ENCODE assay signal across 25 mouse cellular contexts in genomic region chr2:75719331-75719869, GRCm38 (mm10).
"Had no signal": no experiment of that assay in that cellular context is flagged by ENCODE, and none has a peak within 500 bp of the region (broad histone marks: within the 10 kb centered on the region; RNA-seq: fewer than 3 reads in every experiment).

No protein-coding gene starts in this region.

- H3K4me3 ChIP-seq: heart, embryonic 10.5 days; heart, embryonic 12.5 days; hindbrain, embryonic 13.5 days; hindbrain, embryonic 15.5 days; kidney, embryonic 15.5 days; limb, embryonic 13.5 days; limb, embryonic 15.5 days; liver, embryonic 13.5 days had no signal

- H3K27ac ChIP-seq: heart, embryonic 10.5 days; hindbrain, embryonic 13.5 days; hindbrain, embryonic 15.5 days; hindbrain, postnatal 0 days; kidney, embryonic 15.5 days; kidney, postnatal 0 days; limb, embryonic 13.5 days; limb, embryonic 15.5 days; liver, embryonic 13.5 days had no signal

- H3K9me3 ChIP-seq: heart, embryonic 10.5 days; heart, embryonic 12.5 days; hindbrain, embryonic 13.5 days; hindbrain, embryonic 15.5 days; kidney, embryonic 15.5 days; limb, embryonic 13.5 days; limb, embryonic 15.5 days; liver, embryonic 13.5 days had no signal

- H3K9ac ChIP-seq: heart, embryonic 12.5 days; hindbrain, embryonic 13.5 days; hindbrain, embryonic 15.5 days; kidney, embryonic 15.5 days; limb, embryonic 13.5 days; limb, embryonic 15.5 days; liver, embryonic 13.5 days had no signal

- H3K27me3 ChIP-seq: heart, embryonic 12.5 days; hindbrain, embryonic 13.5 days; hindbrain, embryonic 15.5 days; kidney, embryonic 15.5 days; limb, embryonic 13.5 days; limb, embryonic 15.5 days; liver, embryonic 13.5 days had no signal

- H3K36me3 ChIP-seq: heart, embryonic 10.5 days; heart, embryonic 12.5 days; hindbrain, embryonic 13.5 days; hindbrain, embryonic 15.5 days; kidney, embryonic 15.5 days; limb, embryonic 13.5 days; limb, embryonic 15.5 days; liver, embryonic 13.5 days had no signal

- H3K4me1 ChIP-seq: hindbrain, embryonic 13.5 days; hindbrain, embryonic 15.5 days; limb, embryonic 15.5 days had no signal

- DNase-seq: gastrocnemius, postnatal 10 days; gastrocnemius, postnatal 25 days; heart, adult 18-20 months; heart, postnatal 10 days; heart, postnatal 36 days; kidney, adult 11 months; kidney, adult 2 months; kidney, adult 9 months; kidney, postnatal 14 days; kidney, postnatal 36 days; layer of hippocampus, adult 9-11 months; layer of hippocampus, postnatal 36 days; left cerebral cortex, postnatal 4 days; liver, embryonic 13.5 days had no signal

- ATAC-seq: forebrain, embryonic 16.5 days; hindbrain, postnatal 0 days; intestine, embryonic 16.5 days had no signal

- H3K4me2 ChIP-seq: heart, embryonic 12.5 days; hindbrain, embryonic 13.5 days; hindbrain, embryonic 15.5 days; kidney, embryonic 15.5 days; limb, embryonic 13.5 days; limb, embryonic 15.5 days; liver, embryonic 13.5 days had no signal
